Mouse (Mus musculus) kidney, adult 2 months (tissue): ENCODE results near the gene Ksr1. TPM values are rescaled to one million over a fixed set of nuclear protein-coding genes. Genes with fewer than 3 reads are reported as not detected.

Experiments used
- DNase-seq: peaks from one replicate; pipeline ENCODE4 v3.0.0; 2021
- H3K27ac ChIP-seq: fragments of 200-500 bp; 2 replicates; pipeline ENCODE4 v1.5.1; 2012; ENCODE audit warnings: low read depth, low read length, control low read depth, inconsistent platforms; ENCODE audit not compliant: insufficient read depth
- H3K27me3 ChIP-seq: fragments of 200-500 bp; replicated peaks from 2 replicates; pipeline ENCODE4 v1.6.1; 2012; ENCODE audit warnings: mild to moderate bottlenecking, moderate library complexity, low read length, inconsistent platforms; ENCODE audit not compliant: control insufficient read depth, insufficient read depth
- H3K36me3 ChIP-seq: fragments of 200-500 bp; 2 replicates; pipeline ENCODE4 v1.6.1; 2012; ENCODE audit warnings: mild to moderate bottlenecking, moderate library complexity, low read length, inconsistent platforms; ENCODE audit not compliant: control insufficient read depth, insufficient read depth
- H3K4me1 ChIP-seq: fragments of 200-500 bp; 2 replicates; pipeline ENCODE4 v1.6.1; 2011; ENCODE audit warnings: low read length; ENCODE audit not compliant: control insufficient read depth, insufficient read depth
- H3K4me3 ChIP-seq: fragments of 200-500 bp; 2 replicates; pipeline ENCODE4 v1.5.1; 2011; ENCODE audit warnings: mild to moderate bottlenecking, low read depth, low read length, control low read depth; ENCODE audit not compliant: insufficient read depth
- CTCF ChIP-seq: fragments of 200-500 bp; conservative IDR thresholded peaks from 2 replicates; pipeline ENCODE4 v1.5.1; 2011; ENCODE audit warnings: low read depth, mild to moderate bottlenecking, control low read depth, low read length, moderate library complexity, mixed read lengths; ENCODE audit not compliant: insufficient read depth, insufficient read length
- POLR2A ChIP-seq: fragments of 200-500 bp; IDR thresholded peaks from one replicate; pipeline ENCODE4 v1.6.1; 2011; ENCODE audit warnings: low read depth, low read length, control low read depth
- WGBS: fragments of 180-500 bp; shearing (Covaris S2); methylation state at CpG from one replicate; pipeline ENCODE4 v1.1.7; 2018; 5-methylcytosine and 5-hydroxymethylcytosine counted together
- polyA plus RNA-seq: library from polyadenylated mRNA; depleted of rRNA; stranded (reverse); fragments of >200 nt; gene quantifications from 2 replicates; pipeline ENCODE4 v1.2.3, GENCODE M21; 2012

Gene Ksr1
- polyA plus RNA-seq, 1 experiment: 9.8 TPM

DNA sequence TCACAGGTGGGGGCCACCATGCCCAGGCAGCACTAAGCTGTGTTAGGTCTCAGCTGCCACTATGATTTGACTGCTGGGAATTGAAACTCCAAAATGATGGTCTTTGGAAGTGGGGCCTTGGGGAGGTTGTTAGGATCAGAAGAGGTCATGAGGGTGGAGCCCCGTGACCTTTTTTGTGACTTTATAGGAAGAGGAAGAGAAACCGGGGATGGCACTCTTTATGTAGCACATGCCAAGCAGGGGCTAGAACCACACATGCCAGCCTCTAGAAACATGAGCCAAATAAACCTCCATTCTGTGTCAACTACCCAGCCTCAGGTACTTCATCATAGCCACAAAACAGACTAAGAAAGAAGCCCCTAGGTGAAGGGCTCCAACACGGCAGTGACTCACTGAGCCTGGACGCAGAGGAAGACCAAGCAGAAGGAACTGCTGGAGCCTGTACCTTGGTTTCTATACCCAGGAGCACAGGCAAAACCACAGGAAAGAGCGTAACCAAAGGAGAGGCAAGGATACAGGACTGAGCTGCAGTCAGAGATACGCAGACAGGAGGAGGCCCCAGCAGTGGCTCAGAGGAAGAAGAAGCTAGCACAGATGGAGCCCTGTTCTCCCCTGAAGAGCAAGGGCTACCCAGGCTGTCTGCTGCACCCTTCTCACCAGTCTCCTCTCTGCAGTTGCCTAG lies 15.0 kb upstream of the Ksr1 start:
- no peak for DNase-seq
- Histone ChIP-seq H3K4me3 (no peak overlapping the region), H3K36me3 (no peaks in the 10 kb centered on the region), H3K27ac (no peak overlapping the region), H3K4me1 (no peaks in the 10 kb centered on the region), H3K27me3 (no peaks in the 10 kb centered on the region)
- no peak for TF ChIP-seq POLR2A
- TF ChIP-seq CTCF: no peak
- WGBS: 93% methylated on average over 6 of the region's 6 CpGs

DNA sequence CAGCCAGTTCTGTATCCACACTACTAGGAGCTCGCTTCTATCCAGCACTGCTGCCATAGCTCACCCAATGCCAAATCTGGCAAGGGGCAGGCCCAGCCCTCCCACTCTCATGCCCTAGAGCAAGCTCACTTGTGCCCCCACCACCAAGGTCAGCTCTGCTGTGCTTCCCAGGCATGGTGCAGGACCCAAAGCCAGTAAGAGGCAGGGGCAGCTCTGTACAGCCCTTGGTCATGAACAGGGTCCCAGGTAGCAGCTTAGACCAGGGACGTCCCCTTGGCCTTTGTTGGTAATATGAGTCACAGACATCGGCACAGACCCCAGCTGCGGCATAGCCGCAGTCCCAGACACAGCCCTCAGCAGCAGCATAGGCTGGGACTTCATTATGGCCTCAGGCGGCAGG lies 13.9 kb upstream of the Ksr1 start:
- no peak for DNase-seq
- 94% methylated on average over 6 of the region's 6 CpGs for WGBS
- TF ChIP-seq POLR2A (no peak), CTCF (no peak)
- no peaks in the 10 kb centered on the region for H3K4me1 ChIP-seq
- H3K4me3 ChIP-seq: no peak overlapping the region
- H3K27ac ChIP-seq: no peak overlapping the region
- H3K36me3 ChIP-seq: no peaks in the 10 kb centered on the region
- H3K27me3 ChIP-seq: no peaks in the 10 kb centered on the region

- no peaks in the 10 kb centered on the region for H3K27me3 ChIP-seq
- no peak for DNase-seq
- H3K4me1 ChIP-seq: no peaks in the 10 kb centered on the region
- 61% methylated on average over 4 of the region's 4 CpGs for WGBS
- H3K27ac ChIP-seq: no peak overlapping the region
- TF ChIP-seq POLR2A: no peak
- no peak for TF ChIP-seq CTCF
- H3K4me3 ChIP-seq: no peak overlapping the region
- H3K36me3 ChIP-seq: no peaks in the 10 kb centered on the region
Observed at GRCm38 (mm10) chr11:79157729-79158128, 11.5 kb upstream of the Ksr1 start.

GRCm38 (mm10) chr11:79155348-79155747 lies 9.1 kb upstream of the Ksr1 start:
- H3K4me3 ChIP-seq: no peak overlapping the region
- no peak for TF ChIP-seq CTCF
- TF ChIP-seq POLR2A: no peak

GRCm38 (mm10) chr11:79152696-79153095 lies 6.5 kb upstream of the Ksr1 start:
- no peaks in the 10 kb centered on the region for H3K36me3 ChIP-seq
- no peak for DNase-seq
- TF ChIP-seq CTCF (no peak), POLR2A (no peak)
- 86% methylated on average over 5 of the region's 5 CpGs for WGBS
- no peak overlapping the region for H3K27ac ChIP-seq
- no peak overlapping the region for H3K4me3 ChIP-seq
- H3K4me1 ChIP-seq: 0 out of 2 replicates have a peak, but pooled peaks cover 3% of the 10 kb centered on the region
- no peaks in the 10 kb centered on the region for H3K27me3 ChIP-seq

More at GRCm38 (mm10) chr11:79155348-79155747, 9.1 kb upstream of the Ksr1 start:
- Histone ChIP-seq H3K27ac (no peak overlapping the region), H3K36me3 (no peaks in the 10 kb centered on the region), H3K4me1 (0 out of 2 replicates have a peak, but pooled peaks cover 3% of the 10 kb centered on the region), H3K27me3 (no peaks in the 10 kb centered on the region)
- 67% methylated on average over 6 of the region's 6 CpGs for WGBS
- DNase-seq: no peak

- TF ChIP-seq CTCF (no peak), POLR2A (no peak)
- Histone ChIP-seq H3K27ac (no peak overlapping the region), H3K36me3 (no peaks in the 10 kb centered on the region), H3K27me3 (no peaks in the 10 kb centered on the region), H3K4me1 (0 out of 2 replicates have a peak, but pooled peaks cover 3% of the 10 kb centered on the region), H3K4me3 (no peak overlapping the region)
- WGBS: 92% methylated on average over 7 of the region's 7 CpGs
- no peak for DNase-seq
Observed at GRCm38 (mm10) chr11:79151874-79152273, 5.7 kb upstream of the Ksr1 start.

- no peak overlapping the region for H3K27ac ChIP-seq
- WGBS: 73% methylated on average over 3 of the region's 3 CpGs
- no peak overlapping the region for H3K4me3 ChIP-seq
Observed at GRCm38 (mm10) chr11:79150301-79150700, 4.1 kb upstream of the Ksr1 start.

DNA sequence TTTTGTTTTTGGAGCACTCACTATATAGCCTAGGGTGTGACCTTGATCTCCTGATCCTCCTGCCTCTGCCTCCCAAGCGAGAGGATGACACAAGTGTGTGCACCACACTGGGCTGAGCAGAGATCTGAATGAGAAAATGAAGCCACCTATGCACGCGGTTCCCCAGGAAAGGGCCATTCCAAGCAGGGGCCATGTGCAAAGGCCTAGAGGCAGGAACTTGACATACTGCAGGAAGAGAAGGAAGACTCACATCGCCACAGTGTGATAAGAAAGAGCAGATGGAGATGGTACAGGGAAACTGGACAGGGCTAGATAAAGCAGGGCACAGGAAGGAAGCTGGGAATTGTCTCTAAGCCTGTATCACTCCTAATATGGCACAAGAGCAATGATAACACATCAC lies 3.1 kb upstream of the Ksr1 start:
- Histone ChIP-seq H3K4me3 (no peak overlapping the region), H3K4me1 (peaks cover 3% of the 10 kb centered on the region; the same call in 1 of the 2 replicates), H3K27me3 (no peaks in the 10 kb centered on the region), H3K36me3 (no peaks in the 10 kb centered on the region), H3K27ac (no peak overlapping the region)
- no peak for DNase-seq
- WGBS: 84% methylated on average over 4 of the region's 4 CpGs
- no peak for TF ChIP-seq CTCF
- TF ChIP-seq POLR2A: no peak

More at GRCm38 (mm10) chr11:79150301-79150700, 4.1 kb upstream of the Ksr1 start:
- H3K36me3 ChIP-seq: no peaks in the 10 kb centered on the region
- TF ChIP-seq POLR2A (no peak), CTCF (no peak)
- no peak for DNase-seq
- H3K27me3 ChIP-seq: no peaks in the 10 kb centered on the region
- 0 out of 2 replicates have a peak, but pooled peaks cover 3% of the 10 kb centered on the region for H3K4me1 ChIP-seq
